ENCODE assay signal across 11 mouse cellular contexts in the genomic region with DNA sequence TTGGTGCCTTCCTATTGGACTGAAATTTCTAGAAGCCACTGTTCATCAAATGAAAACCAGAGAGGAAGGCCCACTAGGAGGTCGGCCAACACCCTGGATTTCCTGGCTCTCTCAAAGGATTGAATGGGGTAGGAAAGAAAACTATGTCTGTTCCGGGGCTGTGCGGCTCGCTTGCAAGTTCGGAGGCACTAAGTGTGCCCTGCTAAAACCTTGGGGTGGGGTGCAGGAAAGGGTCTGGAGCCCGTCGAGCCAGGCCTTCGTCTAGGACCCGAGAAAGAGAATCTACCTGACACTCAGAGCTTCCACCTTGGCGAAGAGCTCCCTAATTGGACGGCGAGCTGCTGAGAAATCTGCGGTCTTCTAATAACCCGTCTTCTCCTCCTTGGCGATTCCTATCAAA. TPM values are rescaled to one million over a fixed set of nuclear protein-coding genes. Genes with fewer than 3 reads are reported as not detected.
A peak's percentile ranks its signal among the peaks of the same experiment; 100 is the strongest.
DNase-seq lines count a peak whose midpoint lies in the region; ATAC-seq lines count a peak whose summit lies in the region.
"Had no signal": no experiment of that assay in that cellular context is flagged by ENCODE, and none has a peak within 500 bp of the region (broad histone marks: within the 10 kb centered on the region; RNA-seq: fewer than 3 reads in every experiment).

No protein-coding gene starts in this region.

- peaks cover 86% of the 10 kb centered on the region for H3K27me3 ChIP-seq in heart, embryonic 10.5 days (ENCODE audit: insufficient read depth, poor library complexity, severe bottlenecking)
- peaks cover 99% of the 10 kb centered on the region for H3K27me3 ChIP-seq in midbrain, embryonic 10.5 days (ENCODE audit: low read depth, poor library complexity, severe bottlenecking)
- H3K27me3 ChIP-seq in midbrain, embryonic 16.5 days (ENCODE audit: control insufficient read depth, insufficient read depth, low read depth, low read length) = peaks cover 58% of the 10 kb centered on the region
- H3K27me3 ChIP-seq in embryonic facial prominence, embryonic 11.5 days (ENCODE audit: control insufficient read depth, insufficient read depth, low read length) = peaks cover 29% of the 10 kb centered on the region
- H3K27me3 ChIP-seq in limb, embryonic 11.5 days (ENCODE audit: control insufficient read depth, insufficient read depth, low read length) = peaks cover 76% of the 10 kb centered on the region

- H3K9ac ChIP-seq in midbrain, embryonic 16.5 days (ENCODE audit: low read depth, low read length) = no peak overlapping the region
- peak overlapping the region; percentile 44 for H3K9ac ChIP-seq in embryonic facial prominence, embryonic 11.5 days (replicated peaks; ENCODE audit: low read length)
- no peak overlapping the region for H3K9ac ChIP-seq in limb, embryonic 11.5 days (ENCODE audit: low read length)
- H3K9ac ChIP-seq: liver, embryonic 15.5 days had no signal

- DNase-seq in heart, adult 11 months = peak; percentile 86
- DNase-seq in heart, embryonic 10.5 days (ENCODE audit: low spot score) = no peak
- peak; percentile 50 for DNase-seq in midbrain, embryonic 10.5 days (ENCODE audit: low spot score)
- peak; percentile 43 for DNase-seq in embryonic facial prominence, embryonic 11.5 days (ENCODE audit: low spot score)
- DNase-seq in limb, embryonic 11.5 days (ENCODE audit: low spot score) = peak; percentile 60
- no peak for DNase-seq in thymus, postnatal 4 days
- DNase-seq: left cerebral cortex, postnatal 4 days; lung, postnatal 36 days had no signal

- H3K4me3 ChIP-seq in heart, embryonic 10.5 days = no peak overlapping the region
- no peak overlapping the region for H3K4me3 ChIP-seq in midbrain, embryonic 10.5 days
- no peak overlapping the region for H3K4me3 ChIP-seq in midbrain, embryonic 16.5 days (ENCODE audit: low read depth, low read length)
- peak overlapping the region; percentile 37 for H3K4me3 ChIP-seq in embryonic facial prominence, embryonic 11.5 days (ENCODE audit: low read depth, low read length)
- H3K4me3 ChIP-seq in limb, embryonic 11.5 days (ENCODE audit: low read depth, low read length) = no peak overlapping the region

- H3K9me3 ChIP-seq in heart, embryonic 10.5 days = no peaks in the 10 kb centered on the region
- no peaks in the 10 kb centered on the region for H3K9me3 ChIP-seq in midbrain, embryonic 10.5 days (replicated peaks)
- no peaks in the 10 kb centered on the region for H3K9me3 ChIP-seq in midbrain, embryonic 16.5 days (replicated peaks; ENCODE audit: control insufficient read depth, low read length, poor library complexity, severe bottlenecking)
- H3K9me3 ChIP-seq in embryonic facial prominence, embryonic 11.5 days (replicated peaks; ENCODE audit: control insufficient read depth, low read length) = no peaks in the 10 kb centered on the region
- H3K9me3 ChIP-seq in limb, embryonic 11.5 days (ENCODE audit: control insufficient read depth, low read length) = no peaks in the 10 kb centered on the region
- H3K9me3 ChIP-seq: liver, embryonic 15.5 days had no signal

- 1% methylated on average over 15 of the region's 15 CpGs for WGBS in heart, embryonic 10.5 days
- WGBS in midbrain, embryonic 10.5 days = 2% methylated on average over 15 of the region's 15 CpGs
- WGBS in midbrain, embryonic 16.5 days = 2% methylated on average over 15 of the region's 15 CpGs
- 1% methylated on average over 15 of the region's 15 CpGs for whole genome bisulfite sequencing in embryonic facial prominence, embryonic 11.5 days
- 2% methylated on average over 15 of the region's 15 CpGs for WGBS in limb, embryonic 11.5 days

- no peak overlapping the region for H3K27ac ChIP-seq in heart, embryonic 10.5 days
- no peak overlapping the region for H3K27ac ChIP-seq in midbrain, embryonic 10.5 days (replicated peaks)
- no peak overlapping the region for H3K27ac ChIP-seq in midbrain, embryonic 16.5 days (ENCODE audit: low read length)
- peak overlapping the region; percentile 30 for H3K27ac ChIP-seq in embryonic facial prominence, embryonic 11.5 days (replicated peaks; ENCODE audit: low read depth, low read length)
- no peak overlapping the region for H3K27ac ChIP-seq in limb, embryonic 11.5 days (replicated peaks; ENCODE audit: low read depth, low read length)
- H3K27ac ChIP-seq: liver, embryonic 15.5 days had no signal

- no peak for ATAC-seq in midbrain, embryonic 16.5 days
- no peak for ATAC-seq in embryonic facial prominence, embryonic 11.5 days (replicated peaks; ENCODE audit: insufficient number of reproducible peaks, low FRiP score, low TSS enrichment, low read depth)
- no peak for ATAC-seq in limb, embryonic 11.5 days (ENCODE audit: insufficient number of reproducible peaks, low FRiP score, low TSS enrichment, low read depth)

- H3K4me1 ChIP-seq in heart, embryonic 10.5 days = peaks cover 18% of the 10 kb centered on the region
- peaks cover 34% of the 10 kb centered on the region for H3K4me1 ChIP-seq in midbrain, embryonic 10.5 days
- peaks cover 14% of the 10 kb centered on the region for H3K4me1 ChIP-seq in midbrain, embryonic 16.5 days (ENCODE audit: control insufficient read depth, insufficient read depth, low read length)
- H3K4me1 ChIP-seq in embryonic facial prominence, embryonic 11.5 days (ENCODE audit: control insufficient read depth, insufficient read depth, low read length) = peaks cover 6% of the 10 kb centered on the region
- H3K4me1 ChIP-seq in limb, embryonic 11.5 days (ENCODE audit: control insufficient read depth, insufficient read depth, low read length) = peaks cover 8% of the 10 kb centered on the region; the same call in 1 of the 2 replicates

- no peak overlapping the region for H3K4me2 ChIP-seq in midbrain, embryonic 16.5 days (ENCODE audit: low read length)
- 0 out of 2 replicates have a peak overlapping the region, but pooled peaks have one; percentile 2 for H3K4me2 ChIP-seq in embryonic facial prominence, embryonic 11.5 days (ENCODE audit: low read depth, low read length)
- H3K4me2 ChIP-seq in limb, embryonic 11.5 days (ENCODE audit: low read depth, severe bottlenecking) = no peak overlapping the region

- no peaks in the 10 kb centered on the region for H3K36me3 ChIP-seq in heart, embryonic 10.5 days
- H3K36me3 ChIP-seq in midbrain, embryonic 10.5 days = no peaks in the 10 kb centered on the region
- no peaks in the 10 kb centered on the region for H3K36me3 ChIP-seq in midbrain, embryonic 16.5 days (ENCODE audit: control insufficient read depth, insufficient read depth, low read length)
- H3K36me3 ChIP-seq in embryonic facial prominence, embryonic 11.5 days (replicated peaks; ENCODE audit: control insufficient read depth, insufficient read depth, low read depth, low read length) = no peaks in the 10 kb centered on the region
- H3K36me3 ChIP-seq in limb, embryonic 11.5 days (ENCODE audit: control insufficient read depth, insufficient read depth, low read length) = no peaks in the 10 kb centered on the region
- H3K36me3 ChIP-seq: liver, embryonic 15.5 days had no signal

RNA-seq across cellular contexts. Expression of a gene that starts 2.5 kb away (rescaled TPM):
- 0.84 and 1.0 TPM in 2 replicates for polyA plus RNA-seq in heart, embryonic 10.5 days (2016; fragmentation: Nextera tagmentation; extraction: Ambion mirVana)
- polyA plus RNA-seq in midbrain, embryonic 10.5 days (2016; fragmentation: Nextera tagmentation; extraction: Ambion mirVana) = 0.31 and 0.84 TPM in 2 replicates
- polyA plus RNA-seq in midbrain, embryonic 16.5 days (2015; fragmentation: Nextera tagmentation; extraction: Ambion mirVana) = 2.9 and 4.3 TPM in 2 replicates
- 55.2 and 73.1 TPM in 2 replicates for polyA plus RNA-seq in embryonic facial prominence, embryonic 11.5 days (2014; fragmentation: Nextera tagmentation; extraction: Ambion mirVana)
- 0.21 and 0.28 TPM in 2 replicates for polyA plus RNA-seq in limb, embryonic 11.5 days (2014; fragmentation: Nextera tagmentation; extraction: Ambion mirVana)
- polyA plus RNA-seq: intestine, embryonic 16.5 days; liver, embryonic 15.5 days had no signal

Comparison
In these comparisons a context has a peak if more than half of its experiments do, and no peak if none do; other contexts are left out.
1. DNase-seq: peak in heart, adult 11 months (single experiment), midbrain, embryonic 10.5 days (single experiment), embryonic facial prominence, embryonic 11.5 days (single experiment) and limb, embryonic 11.5 days (single experiment); none in heart, embryonic 10.5 days (single experiment) and thymus, postnatal 4 days (single experiment).
2. RNA of a gene that starts 2.5 kb away (polyA plus RNA-seq): 55.2 to 73.1 TPM in embryonic facial prominence, embryonic 11.5 days; 2.9 to 4.3 TPM in midbrain, embryonic 16.5 days, 0.84 to 1.0 TPM in heart, embryonic 10.5 days, 0.31 to 0.84 TPM in midbrain, embryonic 10.5 days and 0.21 to 0.28 TPM in limb, embryonic 11.5 days; every median in the first group is over 10 times any median in the second.